In the genomic region with DNA sequence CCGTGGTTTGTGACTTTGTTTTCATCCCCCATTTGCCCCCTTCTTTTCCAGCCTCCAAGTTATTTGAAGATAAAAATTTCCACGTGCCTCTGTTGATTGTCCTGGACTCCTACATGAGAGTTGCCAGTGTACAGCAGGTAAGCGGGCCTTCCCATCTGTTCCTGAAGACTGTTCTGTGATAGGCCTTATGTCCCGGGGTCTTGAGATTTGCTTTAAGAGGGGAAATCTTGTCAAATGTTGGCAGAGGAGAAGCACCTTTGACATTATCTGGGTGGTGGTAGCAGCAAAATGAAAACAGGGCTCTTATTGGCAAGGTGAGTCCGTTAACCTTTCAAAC, we compare ENCODE assay signal across 8 mouse cellular contexts. TPM values are rescaled to one million over a fixed set of nuclear protein-coding genes. Genes with fewer than 3 reads are reported as not detected.
DNase-seq lines count a peak whose midpoint lies in the region; ATAC-seq and TF ChIP-seq lines count a peak whose summit lies in the region.

No protein-coding gene starts in this region.

- H3K27ac ChIP-seq in heart, embryonic 12.5 days (ENCODE audit: poor library complexity, severe bottlenecking): peak overlapping the region; percentile 90
- no peak overlapping the region for H3K27ac ChIP-seq in ES-E14 (ENCODE audit: insufficient read depth, low read depth, low read length, poor library complexity, severe bottlenecking)
- no peak overlapping the region for H3K27ac ChIP-seq in forebrain, embryonic 14.5 days (ENCODE audit: low read depth, low read length)
- H3K27ac ChIP-seq in liver, embryonic 13.5 days: peak overlapping the region; percentile 29; the same call in 1 of the 2 replicates

- H3K9ac ChIP-seq in heart, embryonic 12.5 days: peak overlapping the region; percentile 77
- H3K9ac ChIP-seq in ES-E14 (ENCODE audit: insufficient read depth, low read depth, low read length, poor library complexity, severe bottlenecking): no peak overlapping the region
- peak overlapping the region; percentile 72 for H3K9ac ChIP-seq in forebrain, embryonic 14.5 days (ENCODE audit: low read length)
- H3K9ac ChIP-seq in liver, embryonic 13.5 days: peak overlapping the region; percentile 55; the same call in 1 of the 2 replicates

- no peaks in the 10 kb centered on the region for H3K36me3 ChIP-seq in heart, embryonic 12.5 days
- no peaks in the 10 kb centered on the region for H3K36me3 ChIP-seq in ES-E14 (ENCODE audit: control insufficient read depth, insufficient read depth, low read length, poor library complexity, severe bottlenecking)
- no peaks in the 10 kb centered on the region for H3K36me3 ChIP-seq in forebrain, embryonic 14.5 days (ENCODE audit: control insufficient read depth, insufficient read depth, low read length)
- H3K36me3 ChIP-seq in liver, embryonic 13.5 days: no peaks in the 10 kb centered on the region

- peak overlapping the region; percentile 60 for H3K4me3 ChIP-seq in heart, embryonic 12.5 days
- H3K4me3 ChIP-seq in ES-E14 (ENCODE audit: insufficient read depth in 1 of 2, low read depth in 1 of 2, low read length in 2 of 2, poor library complexity in 1 of 2, severe bottlenecking in 1 of 2): peak overlapping the region; percentile 54 to 60; a peak in 3 of 4 replicates
- H3K4me3 ChIP-seq in forebrain, embryonic 14.5 days (ENCODE audit: low read depth, low read length): peak overlapping the region; percentile 41
- H3K4me3 ChIP-seq in liver, embryonic 13.5 days (replicated peaks): peak overlapping the region; percentile 54

- H3K27me3 ChIP-seq in heart, embryonic 12.5 days (replicated peaks): no peaks in the 10 kb centered on the region
- H3K27me3 ChIP-seq in forebrain, embryonic 14.5 days (replicated peaks; ENCODE audit: control insufficient read depth, insufficient read depth, low read length): no peaks in the 10 kb centered on the region
- H3K27me3 ChIP-seq in liver, embryonic 13.5 days: no peaks in the 10 kb centered on the region

- 25% methylated on average over 5 of the region's 5 CpGs for WGBS in heart, embryonic 12.5 days
- WGBS in forebrain, embryonic 14.5 days: 41% methylated on average over 5 of the region's 5 CpGs
- WGBS in liver, embryonic 13.5 days (ENCODE audit: insufficient replicate concordance): 32% methylated on average over 5 of the region's 5 CpGs

- in situ Hi-C loops in ES-E14 (cut with MboI; ENCODE audit: low sequenced_read_pairs in 2 of 2, unreplicated experiment in 2 of 2): no loop called here

- no peaks in the 10 kb centered on the region for H3K9me3 ChIP-seq in heart, embryonic 12.5 days (replicated peaks)
- no peaks in the 10 kb centered on the region for H3K9me3 ChIP-seq in ES-E14 (ENCODE audit: control insufficient read depth, insufficient read depth, low read depth, low read length)
- no peaks in the 10 kb centered on the region for H3K9me3 ChIP-seq in forebrain, embryonic 14.5 days (replicated peaks; ENCODE audit: control insufficient read depth, low read length)
- H3K9me3 ChIP-seq in liver, embryonic 13.5 days (replicated peaks): no peaks in the 10 kb centered on the region

- ATAC-seq in heart, embryonic 12.5 days (ENCODE audit: insufficient number of reproducible peaks, low FRiP score): peak; percentile 19; the same call in 1 of the 2 replicates
- ATAC-seq in forebrain, embryonic 14.5 days: no peak; the same call in 1 of the 2 replicates
- no peak for ATAC-seq in liver, embryonic 13.5 days (ENCODE audit: low read depth)

- H3K4me1 ChIP-seq in heart, embryonic 12.5 days (replicated peaks): peaks cover 11% of the 10 kb centered on the region; the same call in 1 of the 2 replicates
- peaks cover 0 to 3% of the 10 kb centered on the region in 2 experiments; a peak in 1 of 4 replicates for H3K4me1 ChIP-seq in ES-E14 (ENCODE audit: control insufficient read depth in 2 of 2, insufficient read depth in 2 of 2, low read length in 2 of 2, poor library complexity in 1 of 2)
- 0 out of 2 replicates have a peak, but pooled peaks cover 3% of the 10 kb centered on the region for H3K4me1 ChIP-seq in forebrain, embryonic 14.5 days (ENCODE audit: control insufficient read depth, insufficient read depth, low read length)
- peaks cover 6% of the 10 kb centered on the region; the same call in 1 of the 2 replicates for H3K4me1 ChIP-seq in liver, embryonic 13.5 days (replicated peaks)

- H3K4me2 ChIP-seq in heart, embryonic 12.5 days: peak overlapping the region; percentile 69
- H3K4me2 ChIP-seq in forebrain, embryonic 14.5 days (ENCODE audit: low read length): peak overlapping the region; percentile 71
- peak overlapping the region; percentile 63 for H3K4me2 ChIP-seq in liver, embryonic 13.5 days

- DNase-seq in heart, adult 18-20 months: no peak
- DNase-seq in ES-E14 (ENCODE audit: low read depth, low spot score): no peak
- no peak for DNase-seq in forebrain, embryonic 14.5 days (ENCODE audit: low spot score)
- no peak for DNase-seq in liver, embryonic 13.5 days
- no peak for DNase-seq in adrenal gland, postnatal 10 days
- no peak for DNase-seq in frontal cortex, postnatal 10 days (ENCODE audit: low spot score in 2 of 2)
- DNase-seq in urinary bladder, postnatal 36 days (ENCODE audit: low spot score in 2 of 2): no peak

TF ChIP-seq in ES-E14, 5 proteins besides CTCF, POLR2A, EP300 and RAD21:
- TF ChIP-seq HCFC1 (IDR thresholded peaks at IDR 0.05; ENCODE audit: borderline replicate concordance, insufficient read depth, low read length): no peak
- no peak for TF ChIP-seq ZNF384 (IDR thresholded peaks at IDR 0.05; ENCODE audit: low read depth, low read length)
- no peak for TF ChIP-seq ZC3H11A (IDR thresholded peaks at IDR 0.05; ENCODE audit: borderline replicate concordance, low read depth, low read length)
- TF ChIP-seq CHD2 (IDR thresholded peaks at IDR 0.05; ENCODE audit: low read depth, low read length): no peak
- TF ChIP-seq MAFK (IDR thresholded peaks at IDR 0.05; ENCODE audit: insufficient read depth, low read depth, low read length): no peak

RNA-seq across cellular contexts. Expression of gene Lrrk2, which starts 0.6 kb away (rescaled TPM):
- polyA plus RNA-seq in heart, embryonic 12.5 days (2016; fragmentation: Nextera tagmentation; extraction: Ambion mirVana): 6.5 and 8.3 TPM in 2 replicates
- total RNA-seq in heart, adult 18-20 months (2021): 10 to 100 TPM; 10.3 to 11.3 TPM
- total RNA-seq in ES-E14 (2012; rRNA removed): 2.2 and 6.0 TPM in 2 replicates
- polyA plus RNA-seq in forebrain, embryonic 14.5 days (2014; fragmentation: Nextera tagmentation; extraction: Ambion mirVana): 1.6 and 2.4 TPM in 2 replicates
- 1.0 and 1.1 TPM in 2 replicates for polyA plus RNA-seq in liver, embryonic 13.5 days (2015; fragmentation: Nextera tagmentation; extraction: Ambion mirVana)
- total RNA-seq in adrenal gland, postnatal 10 days (2021): 10 to 100 TPM; 19.0 to 19.7 TPM

Comparison
In these comparisons a context has a peak if more than half of its experiments do, and no peak if none do; other contexts are left out.
1. H3K27ac ChIP-seq: peak in heart, embryonic 12.5 days (single experiment) and liver, embryonic 13.5 days (single experiment); none in ES-E14 (single experiment) and forebrain, embryonic 14.5 days (single experiment).
2. Peak in every context shown above with its lines, with median percentiles within 50 percentile points of each other: H3K4me2 ChIP-seq and H3K4me3 ChIP-seq.